Mouse (Mus musculus) liver, postnatal 0 days (tissue): ENCODE data around the gene Abt1. TPM values are rescaled to one million over a fixed set of nuclear protein-coding genes. Genes with fewer than 3 reads are reported as not detected.

Experiments
- ATAC-seq: fragments of 200-750 bp; cut with Nextera tagmentation; 2 replicates; pipeline ENCODE4 v1.8.0; 2017; ENCODE audit warnings: mild to moderate bottlenecking, moderate library complexity
- DNase-seq: peaks from one replicate; pipeline ENCODE4 v3.0.0-alpha.2; 2016
- H3K27ac ChIP-seq: fragments of 300-500 bp; sonication (generic); 2 replicates; pipeline ENCODE4 v1.5.1; 2014; ENCODE audit warnings: antibody characterized with exemption, moderate library complexity, mild to moderate bottlenecking, low read depth
- H3K27me3 ChIP-seq: fragments of 300-500 bp; sonication (generic); 2 replicates; pipeline ENCODE4 v1.6.1; 2014; ENCODE audit warnings: low read length, control low read depth, mixed read lengths; ENCODE audit not compliant: insufficient read depth
- H3K36me3 ChIP-seq: fragments of 300-500 bp; sonication (generic); replicated peaks from 2 replicates; pipeline ENCODE4 v1.6.1; 2014; ENCODE audit warnings: mild to moderate bottlenecking, control low read depth, low read length, moderate library complexity, mixed read lengths; ENCODE audit not compliant: insufficient read depth
- H3K4me1 ChIP-seq: fragments of 300-500 bp; sonication (generic); 2 replicates; pipeline ENCODE4 v1.6.1; 2014; ENCODE audit warnings: antibody characterized with exemption, mild to moderate bottlenecking, control low read depth; ENCODE audit not compliant: insufficient read depth
- H3K4me2 ChIP-seq: fragments of 300-500 bp; sonication (generic); 2 replicates; pipeline ENCODE4 v1.6.1; 2014; ENCODE audit warnings: low read depth, mild to moderate bottlenecking, low read length, moderate library complexity, mixed read lengths
- H3K4me3 ChIP-seq: fragments of 300-500 bp; sonication (generic); 2 replicates; pipeline ENCODE4 v1.5.1; 2014; ENCODE audit warnings: low read depth, low read length
- H3K9ac ChIP-seq: fragments of 300-500 bp; sonication (generic); replicated peaks from 2 replicates; pipeline ENCODE4 v1.6.1; 2014; ENCODE audit warnings: mild to moderate bottlenecking, moderate library complexity
- H3K9me3 ChIP-seq: fragments of 300-500 bp; sonication (generic); 2 replicates; pipeline ENCODE4 v1.6.1; 2016; ENCODE audit warnings: mild to moderate bottlenecking, control low read depth, low read length, mixed read lengths
- CTCF ChIP-seq: sonication (generic); IDR thresholded peaks from 2 replicates; pipeline ENCODE4 v1.5.1; 2016; ENCODE audit warnings: antibody characterized with exemption, low read depth
- EP300 ChIP-seq: IDR thresholded peaks from 2 replicates; pipeline ENCODE4 v1.6.1; 2016; ENCODE audit warnings: antibody characterized with exemption, low read depth, mild to moderate bottlenecking
- WGBS: fragments of 180-500 bp; shearing (Covaris S2); extraction: QIAGEN DNeasy Blood & Tissue Kit; methylation state at CpG from one replicate; pipeline ENCODE4 v1.1.7; 2014; ENCODE audit not compliant: insufficient replicate concordance; 5-methylcytosine and 5-hydroxymethylcytosine counted together
- polyA plus RNA-seq: library from polyadenylated mRNA; unstranded; fragments of >200 nt; fragmentation: Nextera tagmentation; extraction: Ambion mirVana; gene quantifications from 2 replicates; pipeline ENCODE4 v1.2.1, GENCODE M21; 2015

Abt1 gene
- polyA plus RNA-seq, 1 experiment from 2014 or later: 4.8 TPM

DNA sequence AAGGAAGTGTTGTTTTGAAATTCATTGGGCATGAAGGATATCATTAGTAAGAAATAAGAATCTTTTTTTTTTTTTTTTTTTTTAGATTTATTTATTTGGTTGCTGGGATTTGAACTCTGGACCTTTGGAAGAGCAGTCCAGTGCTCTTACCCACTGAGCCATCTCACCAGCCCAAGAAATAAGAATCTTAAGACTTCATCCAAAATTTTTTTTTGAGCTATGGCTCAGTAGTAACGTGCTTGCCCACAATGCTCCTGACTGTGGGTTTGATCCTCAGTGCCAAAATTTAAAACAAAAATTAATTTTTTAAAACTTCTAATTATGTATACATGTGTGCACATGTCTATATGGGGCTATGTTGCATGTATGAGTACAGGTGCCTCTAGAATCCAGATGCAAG, 36.1 kb downstream of the Abt1 start:
- DNase-seq (no peak), ATAC-seq (no peak)
- Histone ChIP-seq H3K9me3 (no peaks in the 10 kb centered on the region), H3K4me3 (no peak overlapping the region), H3K27me3 (no peaks in the 10 kb centered on the region), H3K4me1 (no peaks in the 10 kb centered on the region), H3K4me2 (no peak overlapping the region), H3K9ac (no peak overlapping the region), H3K27ac (no peak overlapping the region), H3K36me3 (no peaks in the 10 kb centered on the region)
- WGBS: 69% methylated on average over 1 of the region's 1 CpGs
- TF ChIP-seq CTCF: no peak
- no peak for TF ChIP-seq EP300

DNA sequence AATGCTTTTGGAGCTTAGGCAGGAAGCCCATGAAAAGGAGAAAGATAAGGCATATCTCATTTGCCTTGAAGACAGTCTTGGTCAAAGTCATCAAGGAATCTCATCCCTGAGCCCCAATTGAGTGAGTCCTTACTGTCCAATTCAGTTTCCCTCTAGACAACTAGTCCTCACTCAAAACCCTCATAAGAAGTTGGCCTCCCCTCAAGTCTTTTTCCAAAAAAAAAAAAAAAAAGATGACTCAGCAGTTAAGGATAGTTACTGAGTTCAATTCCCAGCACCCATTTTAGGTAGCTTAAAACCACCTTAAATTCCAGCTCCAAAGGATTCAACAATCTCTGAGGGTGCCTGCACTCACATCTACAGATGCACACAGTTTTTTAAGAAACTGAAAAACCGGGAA, 40.5 kb downstream of the Abt1 start:
- no peaks in the 10 kb centered on the region for H3K36me3 ChIP-seq
- DNase-seq: no peak
- no peak overlapping the region for H3K27ac ChIP-seq
- ATAC-seq: no peak
- H3K4me1 ChIP-seq: no peaks in the 10 kb centered on the region
- WGBS: 48% methylated on average over 1 of the region's 1 CpGs
- H3K4me2 ChIP-seq: no peak overlapping the region
- no peak overlapping the region for H3K9ac ChIP-seq
- no peak overlapping the region for H3K4me3 ChIP-seq
- no peaks in the 10 kb centered on the region for H3K9me3 ChIP-seq
- H3K27me3 ChIP-seq: no peaks in the 10 kb centered on the region
- no peak for TF ChIP-seq EP300
- TF ChIP-seq CTCF: no peak

DNA sequence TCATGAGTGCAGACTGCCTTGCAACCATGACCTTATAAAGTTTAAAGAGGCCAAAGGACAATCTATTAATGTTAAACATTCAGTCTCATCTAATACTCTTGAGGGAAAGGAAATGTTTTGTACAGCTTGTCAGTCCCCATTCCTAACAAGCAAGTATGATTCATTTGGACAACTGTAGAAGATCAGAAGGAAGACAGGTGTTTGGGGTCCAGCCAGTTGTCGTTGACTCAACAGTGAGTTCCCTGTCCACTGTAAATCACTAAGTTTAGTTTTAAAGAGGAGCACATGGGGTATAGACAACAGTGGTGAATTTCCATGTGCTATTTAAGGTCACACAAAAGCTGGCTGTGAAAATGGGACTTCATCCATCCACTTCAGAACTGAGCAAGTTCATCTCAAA, 51.2 kb downstream of the Abt1 start:
- H3K9me3 ChIP-seq: no peaks in the 10 kb centered on the region
- no peaks in the 10 kb centered on the region for H3K27me3 ChIP-seq
- DNase-seq: no peak
- no peak overlapping the region for H3K4me2 ChIP-seq
- H3K4me3 ChIP-seq: no peak overlapping the region
- H3K4me1 ChIP-seq: peaks cover 11% of the 10 kb centered on the region
- no peak overlapping the region for H3K27ac ChIP-seq
- no peaks in the 10 kb centered on the region for H3K36me3 ChIP-seq
- no peak for ATAC-seq
- no peak for TF ChIP-seq CTCF
- no peak for TF ChIP-seq EP300
- WGBS: 76% methylated on average over 1 of the region's 1 CpGs
- no peak overlapping the region for H3K9ac ChIP-seq

DNA sequence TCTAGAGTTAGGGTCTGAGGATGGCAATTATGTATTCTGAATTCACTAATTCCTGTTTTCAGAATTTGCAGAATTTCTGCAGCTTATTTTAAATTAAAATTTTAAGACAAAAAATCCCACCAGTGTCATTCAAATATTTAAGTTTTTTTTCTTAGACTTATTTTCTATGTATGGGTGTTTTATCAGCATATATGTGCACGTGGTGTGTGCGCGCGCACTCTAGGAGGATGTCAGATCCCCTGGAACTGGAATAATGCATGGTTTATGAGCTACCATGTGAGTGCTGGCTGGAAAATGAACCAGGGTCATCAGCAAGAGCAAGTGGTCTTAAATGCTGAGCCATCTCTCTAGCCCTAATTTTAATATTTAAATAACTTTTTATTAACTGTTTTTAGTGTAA, 53.6 kb downstream of the Abt1 start:
- peak overlapping the region; percentile 83 for H3K4me2 ChIP-seq

DNA sequence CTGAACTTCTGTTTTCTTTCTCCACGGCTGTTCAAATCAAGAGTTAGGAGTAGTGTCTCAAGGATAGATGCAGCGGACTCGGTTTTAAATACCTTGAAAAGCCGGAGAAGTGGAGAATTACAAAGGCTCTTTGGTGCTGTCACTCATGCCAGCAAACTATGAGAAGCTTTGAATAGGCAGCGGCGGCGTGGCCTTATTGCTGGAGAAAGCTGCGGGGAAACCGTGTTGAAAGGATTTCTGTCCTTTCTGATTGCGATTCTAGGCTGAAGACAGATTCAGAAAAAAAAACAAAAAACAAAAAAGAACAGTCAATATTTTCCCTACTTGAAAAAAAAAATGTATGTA, 54.3 kb downstream of the Abt1 start:
- Histone ChIP-seq H3K9me3 (no peaks in the 10 kb centered on the region), H3K9ac (peak overlapping the region; percentile 82), H3K27me3 (no peaks in the 10 kb centered on the region), H3K27ac (peak overlapping the region; percentile 80), H3K4me2 (peak overlapping the region; percentile 83), H3K4me1 (peaks cover 19% of the 10 kb centered on the region), H3K4me3 (peak overlapping the region; percentile 80), H3K36me3 (peaks cover 10% of the 10 kb centered on the region; the same call in 1 of the 2 replicates)
- WGBS: under 1% methylated on average over 10 of the region's 10 CpGs
- DNase-seq (no peak), ATAC-seq (peak; percentile 18; the same call in 1 of the 2 replicates)
- 0 out of 2 replicates have a peak, but pooled peaks have one; percentile 9 for TF ChIP-seq EP300
- TF ChIP-seq CTCF: no peak

More for the DNA sequence above, 53.6 kb downstream of the Abt1 start:
- Histone ChIP-seq H3K4me1 (peaks cover 19% of the 10 kb centered on the region), H3K4me3 (peak overlapping the region; percentile 80; the same call in 1 of the 2 replicates), H3K9me3 (no peaks in the 10 kb centered on the region), H3K27me3 (no peaks in the 10 kb centered on the region), H3K27ac (no peak overlapping the region), H3K36me3 (peaks cover 5% of the 10 kb centered on the region; the same call in 1 of the 2 replicates), H3K9ac (no peak overlapping the region)
- ATAC-seq (no peak), DNase-seq (no peak)
- WGBS: 91% methylated on average over 4 of the region's 4 CpGs
- TF ChIP-seq EP300 (no peak), CTCF (no peak)

DNA sequence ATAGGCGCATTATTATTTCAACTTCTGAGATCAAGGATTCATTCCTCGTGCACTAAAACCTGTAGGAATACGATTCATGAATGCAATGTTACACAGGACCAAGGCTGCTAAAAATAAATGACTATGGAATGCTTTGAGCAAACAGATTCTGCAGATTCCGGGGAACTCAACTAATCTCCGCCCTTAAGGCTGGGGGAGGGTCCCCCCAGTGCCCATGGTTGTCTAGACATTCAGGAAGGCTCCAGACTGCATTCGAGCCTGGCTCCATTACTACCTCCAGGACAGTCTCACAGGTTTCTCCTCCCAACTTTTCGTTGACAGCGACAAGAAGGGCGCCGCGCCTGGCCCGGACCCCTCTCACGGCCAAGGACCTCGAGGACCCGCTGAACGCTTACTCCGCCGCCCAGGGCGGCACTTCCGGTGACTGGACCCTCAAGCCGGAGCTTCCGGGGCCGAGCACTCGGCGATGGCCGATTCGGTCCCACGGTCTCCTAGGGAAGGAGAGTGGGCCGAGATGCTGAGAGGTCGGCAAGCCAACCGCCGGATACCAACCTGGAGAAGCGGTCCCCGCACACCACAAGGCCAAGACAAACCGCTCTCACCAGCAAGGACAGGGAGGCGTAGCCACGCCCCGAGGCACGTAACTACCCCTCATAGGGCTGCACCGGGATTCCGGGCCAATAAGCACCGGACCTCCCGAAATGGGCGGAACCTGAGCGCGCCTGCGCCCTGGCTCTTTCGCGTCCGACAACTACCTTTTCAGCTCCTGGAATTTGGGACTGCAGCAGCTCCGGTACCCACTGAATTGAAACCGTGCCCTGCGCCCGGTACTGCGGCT, 54.9 kb downstream of the Abt1 start, which contains the start of gene Zfp322a:
Zfp322a (minus strand) TSS at position 626 of the 838 bp plus-strand sequence.
- Histone ChIP-seq H3K27me3 (no peaks in the 10 kb centered on the region), H3K9me3 (no peaks in the 10 kb centered on the region), H3K4me1 (peaks cover 19% of the 10 kb centered on the region), H3K4me3 (peak within 1 kb of the TSS; percentile 80), H3K27ac (peak within 1 kb of the TSS; percentile 80), H3K9ac (peak within 1 kb of the TSS; percentile 82), H3K4me2 (peak within 1 kb of the TSS; percentile 83), H3K36me3 (peaks cover 10% of the 10 kb centered on the region; the same call in 1 of the 2 replicates)
- DNase-seq (peak; percentile 97), ATAC-seq (peak; percentile 100)
- TF ChIP-seq EP300 (no peak), CTCF (no peak)
- under 1% methylated on average over 55 of the region's 55 CpGs for WGBS

Other genes with a start within 250 kb of the Abt1 start
- not detected in 2 replicates for gene Vmn1r220, start 235.9 kb downstream of the Abt1 start, polyA plus RNA-seq
- gene Vmn1r221, start 209.7 kb downstream of the Abt1 start, polyA plus RNA-seq: not detected in 2 replicates
- not detected in 2 replicates for gene Vmn1r222, start 187.9 kb downstream of the Abt1 start, polyA plus RNA-seq
- gene Vmn1r223, start 176.7 kb downstream of the Abt1 start, polyA plus RNA-seq: not detected in 2 replicates
- 7.4 and 9.5 TPM in 2 replicates for gene Zfp322a, start 54.7 kb downstream of the Abt1 start, polyA plus RNA-seq
- 0.92 and 0.96 TPM in 2 replicates for gene Btn1a1, start 42.0 kb upstream of the Abt1 start, polyA plus RNA-seq
- not detected in 2 replicates for gene Btn2a2, start 65.0 kb upstream of the Abt1 start, polyA plus RNA-seq
- gene Hist1h4h, start 107.2 kb upstream of the Abt1 start, polyA plus RNA-seq: 7.2 and 7.5 TPM in 2 replicates
- gene Hist1h2af, start 110.0 kb upstream of the Abt1 start, polyA plus RNA-seq: 9.7 and 9.8 TPM in 2 replicates
- gene Hist1h3g, start 111.6 kb upstream of the Abt1 start, polyA plus RNA-seq: 3.7 and 6.3 TPM in 2 replicates
- gene Hist1h2bh, start 119.5 kb upstream of the Abt1 start, polyA plus RNA-seq: 0.58 and 0.64 TPM in 2 replicates
- 1.3 and 1.5 TPM in 2 replicates for gene Hist1h3f, start 120.2 kb upstream of the Abt1 start, polyA plus RNA-seq
- 1.1 and 1.2 TPM in 2 replicates for gene Hist1h4f, start 127.8 kb upstream of the Abt1 start, polyA plus RNA-seq
- gene Hist1h1d, start 129.4 kb upstream of the Abt1 start, polyA plus RNA-seq: 0.43 and 0.51 TPM in 2 replicates
- 3.6 and 4.6 TPM in 2 replicates for gene Hist1h3e, start 138.5 kb upstream of the Abt1 start, polyA plus RNA-seq
- gene Hist1h2ae, start 147.4 kb upstream of the Abt1 start, polyA plus RNA-seq: 62.4 and 66.0 TPM in 2 replicates
- 6.1 and 7.8 TPM in 2 replicates for gene Hist1h2bg, start 147.5 kb upstream of the Abt1 start, polyA plus RNA-seq
- gene Hist1h2bf, start 150.3 kb upstream of the Abt1 start, polyA plus RNA-seq: 2.9 and 5.8 TPM in 2 replicates
- gene Hist1h2ad, start 150.5 kb upstream of the Abt1 start, polyA plus RNA-seq: 2.0 and 2.6 TPM in 2 replicates
- gene Hist1h3d, start 151.9 kb upstream of the Abt1 start, polyA plus RNA-seq: 4.7 and 5.8 TPM in 2 replicates
- 89.1 and 94.3 TPM in 2 replicates for gene Hist1h4d, start 157.7 kb upstream of the Abt1 start, polyA plus RNA-seq
- gene Hist1h2be, start 197.3 kb upstream of the Abt1 start, polyA plus RNA-seq: 0.49 and 0.51 TPM in 2 replicates
- gene Hist1h1e, start 198.7 kb upstream of the Abt1 start, polyA plus RNA-seq: 13.3 and 16.0 TPM in 2 replicates